Mouse (Mus musculus) heart, postnatal 0 days (tissue): Measurements from ENCODE around the gene Syce3.

ENCODE experiments used
- CTCF ChIP-seq: IDR thresholded peaks from 2 replicates; pipeline ENCODE4 v1.5.1; 2016; ENCODE audit warnings: antibody characterized with exemption, control low read depth, low read depth
- EP300 ChIP-seq: IDR thresholded peaks from 2 replicates; pipeline ENCODE4 v1.6.1; 2016; ENCODE audit warnings: antibody characterized with exemption, low read depth

DNA sequence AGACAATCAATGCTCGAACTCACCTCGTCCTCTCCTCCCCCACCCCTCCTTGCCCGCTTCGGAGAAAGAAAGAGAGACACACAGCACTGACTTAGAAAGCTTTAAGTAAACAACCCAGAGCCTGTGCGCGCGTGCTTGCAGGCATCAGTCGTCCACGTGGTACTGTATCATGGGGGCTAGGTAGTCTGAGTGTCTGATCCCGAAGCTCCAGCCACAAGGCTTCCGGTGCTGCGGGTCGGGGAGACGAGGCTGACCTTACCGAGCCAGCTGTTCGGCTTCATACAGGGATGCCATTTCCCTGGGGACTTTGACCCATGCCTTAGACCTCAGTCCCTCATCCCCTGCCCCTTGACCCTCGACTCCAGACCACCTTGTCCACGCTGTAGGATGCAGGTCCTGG, 32.9 kb downstream of the Syce3 start:
- TF ChIP-seq CTCF, result no peak
- TF ChIP-seq EP300, result no peak
